Mouse (Mus musculus): ENCODE measurements around the gene Apba3.

The Apba3 gene

GRCm38 (mm10) chr10:81252424-81253419, 14.0 kb upstream of the Apba3 start, which contains the start of gene Matk:
Gene Matk, plus strand, starts transcription at chr10:81252935.
- peak; percentile 91 to 94 for DNase-seq (ENCODE audit: low spot score in 2 of 2)

DNA sequence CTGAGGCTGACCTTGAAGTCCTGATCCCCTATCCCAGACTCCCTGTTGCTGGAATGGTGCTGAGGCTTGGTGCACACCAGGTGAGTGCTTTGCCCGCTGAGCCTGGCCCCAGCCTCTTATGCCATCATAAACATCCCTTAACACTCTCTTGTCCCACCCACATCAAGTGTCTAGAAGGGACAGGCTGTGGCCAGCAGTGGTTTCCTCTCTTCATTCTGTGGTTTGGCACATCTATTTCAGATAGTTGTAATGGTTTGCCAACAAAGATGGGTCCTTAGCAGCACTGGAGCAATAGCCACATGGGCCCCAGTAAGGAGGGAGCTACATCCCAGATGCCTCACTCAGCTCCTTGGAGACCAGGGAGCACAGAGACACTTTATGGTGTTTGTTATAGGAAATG, 11.9 kb upstream of the Apba3 start:
- no peak for DNase-seq (ENCODE audit: low spot score in 2 of 2)

- DNase-seq (ENCODE audit: low spot score in 2 of 2): peak; percentile 75
Observed at GRCm38 (mm10) chr10:81257158-81258039, 9.4 kb upstream of the Apba3 start.

DNA sequence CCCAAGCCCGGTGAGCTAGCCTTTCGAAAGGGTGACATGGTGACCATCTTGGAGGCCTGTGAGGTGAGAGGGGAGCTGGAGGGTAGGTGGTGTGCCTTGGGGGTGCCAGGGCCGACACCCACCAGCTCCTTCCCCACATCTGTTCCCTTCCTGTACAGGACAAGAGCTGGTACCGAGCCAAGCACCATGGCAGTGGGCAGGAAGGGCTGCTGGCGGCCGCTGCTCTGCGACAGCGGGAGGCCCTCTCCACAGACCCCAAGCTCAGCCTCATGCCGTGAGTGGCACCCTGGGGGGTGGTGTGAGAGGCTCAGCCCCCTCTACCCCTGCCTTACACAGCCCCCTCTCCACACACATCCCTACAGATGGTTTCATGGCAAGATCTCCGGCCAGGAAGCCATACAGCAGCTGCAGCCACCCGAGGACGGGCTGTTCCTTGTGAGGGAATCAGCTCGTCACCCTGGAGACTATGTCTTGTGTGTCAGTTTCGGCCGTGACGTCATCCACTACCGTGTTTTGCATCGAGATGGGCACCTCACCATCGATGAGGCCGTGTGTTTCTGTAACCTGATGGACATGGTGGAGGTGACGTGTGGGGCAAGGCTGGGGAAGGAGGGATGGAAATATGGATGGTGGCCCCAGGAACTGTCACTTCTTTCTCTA, 7.4 kb upstream of the Apba3 start:
- peak in 1 of 2 experiments; percentile 70 for DNase-seq (ENCODE audit: low spot score in 2 of 2)

GRCm38 (mm10) chr10:81261025-81261424, 5.7 kb upstream of the Apba3 start:
- no peak for DNase-seq (ENCODE audit: low spot score in 2 of 2)

DNA sequence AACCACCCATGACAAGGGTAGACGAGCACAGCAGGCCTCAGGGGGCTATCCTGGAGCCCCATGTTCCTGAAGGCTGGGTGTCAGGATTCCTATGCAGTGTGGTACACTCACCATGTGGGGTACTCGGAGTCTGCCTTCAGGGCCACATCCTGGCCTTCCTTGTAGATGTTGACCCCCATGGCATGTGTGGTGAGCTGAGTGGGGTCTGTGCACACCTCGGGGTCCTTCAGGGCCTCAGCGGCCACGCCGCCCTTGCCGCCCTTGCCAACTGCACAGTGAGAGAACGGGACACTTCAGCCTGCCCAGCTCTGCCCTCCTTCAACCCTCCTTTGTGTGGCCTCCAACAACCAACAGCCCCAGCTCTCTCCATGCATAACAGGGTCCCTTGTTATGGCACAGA, 1.2 kb upstream of the Apba3 start:
- peak in 1 of 2 experiments; percentile 56 for DNase-seq (ENCODE audit: low spot score in 2 of 2)

DNA sequence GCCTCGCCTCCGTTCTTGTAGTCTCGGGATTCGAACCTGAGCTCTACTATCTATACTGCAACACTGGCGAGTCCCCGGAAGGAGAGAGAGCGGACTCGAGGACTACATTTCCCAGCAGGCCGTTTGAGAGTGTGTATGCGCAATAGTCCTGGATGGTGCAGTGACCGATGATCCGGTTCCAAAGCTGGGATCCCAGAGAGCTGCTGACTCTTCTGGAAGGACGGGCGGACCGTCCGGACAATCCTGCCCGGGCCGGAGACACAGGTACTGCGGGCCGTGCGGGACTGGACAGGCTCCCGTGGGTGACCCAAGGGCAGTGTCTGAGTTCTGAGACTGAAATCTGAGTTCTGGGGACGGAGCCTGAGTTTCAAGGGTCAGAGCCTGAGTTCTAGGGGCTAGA, 1.3 kb downstream of the Apba3 start:
- peak; percentile 88 to 93 for DNase-seq (ENCODE audit: low spot score in 2 of 2)

GRCm38 (mm10) chr10:81268643-81269412, 2.1 kb downstream of the Apba3 start:
- DNase-seq (ENCODE audit: low spot score in 2 of 2): no peak

DNA sequence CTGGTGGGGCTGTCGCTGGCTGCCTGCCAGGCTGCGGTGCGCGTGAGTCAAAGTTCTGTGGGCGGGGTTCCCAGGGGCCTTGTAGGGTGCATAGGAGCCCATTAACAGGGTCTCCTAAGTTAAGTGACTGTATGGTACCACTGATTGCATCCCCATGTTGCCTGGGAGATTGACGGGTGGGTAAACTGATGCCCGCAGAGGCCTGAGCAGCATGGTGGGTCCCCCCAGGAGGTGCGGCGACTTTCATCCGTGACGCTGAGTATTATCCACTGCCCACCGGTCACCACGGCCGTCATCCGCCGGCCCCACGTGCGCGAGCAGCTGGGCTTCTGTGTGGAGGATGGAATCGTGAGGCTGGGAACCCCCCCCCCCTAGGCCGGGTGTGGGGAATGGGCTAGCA, 5.6 kb downstream of the Apba3 start:
- DNase-seq (ENCODE audit: low spot score in 2 of 2): no peak

DNA sequence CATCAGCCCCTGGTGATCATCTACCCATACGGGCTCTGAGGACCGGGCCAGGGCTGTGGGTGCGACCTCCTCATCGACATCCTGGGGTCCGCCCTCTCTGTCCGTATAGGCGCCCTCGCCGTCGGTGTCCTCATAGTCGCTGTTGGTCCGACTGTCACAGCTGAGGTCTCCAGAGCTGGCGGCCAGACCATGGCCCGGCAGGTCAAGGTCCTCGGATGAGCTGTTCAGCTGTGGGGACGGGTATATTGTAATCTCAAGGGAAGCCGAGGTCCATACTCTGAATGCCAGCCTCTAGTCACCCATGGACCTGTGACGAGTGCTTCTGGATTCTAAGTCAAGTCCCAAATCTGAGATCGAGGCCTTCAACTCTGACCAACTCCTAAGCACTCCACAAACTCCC, 7.1 kb downstream of the Apba3 start:
- DNase-seq (ENCODE audit: low spot score in 2 of 2): no peak

DNA sequence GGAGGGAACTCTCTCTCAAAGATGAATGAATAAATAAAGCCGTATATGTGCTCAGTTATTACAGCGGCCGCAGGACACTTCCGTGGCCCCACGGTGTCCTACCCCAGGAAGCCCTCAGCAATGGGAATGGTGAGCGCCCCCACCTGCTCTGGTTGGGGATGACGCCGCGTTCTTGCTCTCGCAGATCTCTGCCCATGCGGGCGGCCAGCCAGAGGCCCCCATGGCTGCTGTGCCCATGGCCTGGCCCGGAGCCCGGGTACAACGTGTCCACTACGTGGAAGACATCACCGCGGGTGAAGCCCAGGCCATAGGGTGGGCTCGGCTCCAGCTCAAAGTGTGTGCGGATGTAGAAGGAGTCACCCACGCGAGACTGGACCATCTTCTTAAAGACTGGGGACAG, 10.9 kb downstream of the Apba3 start:
- no peak for DNase-seq (ENCODE audit: low spot score in 2 of 2)

DNA sequence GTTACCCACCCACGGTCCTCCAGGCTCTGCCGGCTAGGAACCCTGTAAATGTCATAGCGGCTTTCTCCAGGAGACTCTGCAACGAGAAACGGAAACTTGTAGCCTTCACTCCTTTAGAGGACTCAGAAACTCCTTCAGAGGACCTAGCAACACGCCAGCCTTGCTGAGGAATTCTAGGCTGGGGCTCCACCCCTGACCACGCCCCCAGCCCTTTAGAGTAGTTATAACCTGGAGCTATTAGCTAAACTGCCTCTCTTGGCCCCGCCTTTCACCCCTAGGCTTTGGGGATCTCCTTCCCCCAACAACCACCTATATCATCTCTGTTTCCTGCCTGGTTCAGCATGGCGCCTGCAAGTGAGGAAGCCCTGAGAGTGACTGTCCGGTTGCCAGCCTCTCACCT, 12.7 kb downstream of the Apba3 start:
- no peak for DNase-seq (ENCODE audit: low spot score in 2 of 2)

GRCm38 (mm10) chr10:81284189-81284588, 17.4 kb downstream of the Apba3 start:
- DNase-seq (ENCODE audit: low spot score in 2 of 2): no peak

GRCm38 (mm10) chr10:81284719-81285118, 18.0 kb downstream of the Apba3 start:
- no peak for DNase-seq (ENCODE audit: low spot score in 2 of 2)

- peak; percentile 91 to 93 for DNase-seq (ENCODE audit: low spot score in 2 of 2)
Observed at GRCm38 (mm10) chr10:81285694-81286450, 19.1 kb downstream of the Apba3 start.

DNA sequence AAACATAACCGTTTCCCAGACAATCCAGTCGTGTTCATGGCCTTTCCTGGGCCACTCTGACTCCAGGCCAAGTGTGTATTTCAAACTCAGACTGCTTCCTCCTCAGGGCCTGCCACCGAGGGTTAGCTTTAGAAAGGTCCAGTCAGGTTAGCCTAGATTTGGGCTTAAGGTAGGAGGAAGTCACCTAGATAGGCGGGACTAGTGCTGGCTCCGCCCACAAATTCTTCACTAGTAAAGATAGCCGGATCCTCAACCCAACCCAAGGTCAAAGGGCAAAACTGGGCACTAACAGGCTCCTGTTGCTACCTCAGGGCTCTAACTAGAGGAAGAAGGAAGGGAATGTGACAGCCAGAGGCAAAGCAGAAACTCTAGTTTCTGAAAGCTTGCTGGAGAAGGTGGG, 19.8 kb downstream of the Apba3 start:
- DNase-seq (ENCODE audit: low spot score in 2 of 2): no peak

DNA sequence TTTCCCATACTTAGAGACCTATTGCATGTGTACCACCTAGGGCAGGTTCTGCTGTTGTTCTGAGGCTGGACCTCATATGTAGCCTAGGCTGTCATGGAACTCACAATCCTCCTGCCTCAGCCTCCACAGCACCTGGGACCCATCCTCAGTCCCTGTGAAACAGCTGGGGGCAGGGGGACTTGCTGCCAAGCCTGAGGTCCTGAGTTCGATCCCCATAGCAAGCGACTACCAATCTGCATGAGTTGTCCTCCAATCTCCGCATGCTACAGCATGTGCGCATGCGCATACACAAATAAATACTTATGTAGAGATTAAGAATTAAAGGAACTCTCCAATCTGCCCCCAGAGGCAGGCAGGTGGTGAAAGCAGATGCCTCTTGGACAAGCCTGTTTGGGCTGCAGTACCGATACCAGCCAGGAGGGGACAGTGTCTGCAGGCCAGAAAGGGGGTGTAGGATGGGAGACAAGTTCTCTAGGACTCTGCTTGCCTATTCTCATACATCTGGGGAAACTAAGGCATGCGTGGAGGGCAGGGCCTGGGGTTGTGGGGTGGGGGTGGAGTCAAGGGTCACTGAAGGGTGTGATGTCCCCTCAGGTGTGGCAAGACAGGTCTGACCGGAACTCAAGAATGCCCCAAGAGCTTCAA, 20.9 kb downstream of the Apba3 start:
- no peak for DNase-seq (ENCODE audit: low spot score in 2 of 2)

- no peak for DNase-seq (ENCODE audit: low spot score in 2 of 2)
Observed at GRCm38 (mm10) chr10:81288601-81289000, 21.8 kb downstream of the Apba3 start.

DNA sequence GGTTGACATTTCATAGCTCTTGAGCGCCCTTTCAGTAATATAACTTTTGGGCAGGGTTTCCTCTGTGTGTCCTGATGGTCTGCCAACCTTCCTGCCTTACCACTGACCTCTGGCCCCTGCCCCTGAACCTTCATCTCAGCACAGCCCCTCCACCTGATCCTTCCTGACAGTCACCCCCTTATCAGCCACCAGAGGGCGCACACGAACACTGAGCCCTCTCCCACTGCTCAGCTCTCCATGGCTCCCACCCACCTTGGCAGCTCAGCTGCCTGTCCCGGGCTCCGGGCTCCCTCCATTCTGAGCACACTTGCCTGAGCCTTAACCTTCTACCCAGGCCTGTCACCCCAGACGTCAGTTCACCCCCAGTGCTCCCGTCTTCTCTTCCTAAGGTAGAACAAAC, 22.5 kb downstream of the Apba3 start:
- DNase-seq (ENCODE audit: low spot score in 2 of 2): peak; percentile 78 to 82

DNA sequence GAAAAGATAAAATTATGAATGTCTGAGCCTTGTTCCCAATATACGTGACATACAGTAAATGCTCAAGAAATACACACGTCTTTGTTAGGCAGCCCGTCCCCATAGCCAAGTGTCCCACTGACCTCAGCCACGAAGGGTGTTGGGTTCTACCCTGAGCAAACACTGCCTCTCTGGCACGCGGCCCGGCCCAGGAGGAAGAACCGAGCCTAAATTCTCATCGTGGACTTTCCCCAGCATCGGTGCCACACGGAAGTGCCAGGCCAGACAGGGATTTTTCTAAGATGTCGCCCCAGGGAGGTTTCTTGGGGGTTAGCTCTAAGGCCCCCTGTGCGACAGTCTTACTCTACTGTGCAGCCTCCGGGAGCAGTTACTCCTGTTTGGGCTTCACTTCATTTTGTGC, 23.1 kb downstream of the Apba3 start:
- peak in 1 of 2 experiments; percentile 39 for DNase-seq (ENCODE audit: low spot score in 2 of 2)
